Mouse (Mus musculus): ENCODE results near the gene Wfdc3. TPM values are rescaled to one million over a fixed set of nuclear protein-coding genes. Genes with fewer than 3 reads are reported as not detected.
A peak's percentile ranks its signal among the peaks of the same experiment; 100 is the strongest.

Gene Wfdc3
- polyA plus RNA-seq, 1 experiment from 2014 or later, result 1.1 TPM

- Histone ChIP-seq H3K9ac (replicated peaks) (no peak overlapping the region), H3K9me3 (no peaks in the 10 kb centered on the region), H3K4me2 (replicated peaks) (no peak overlapping the region), H3K27ac (replicated peaks) (no peak overlapping the region), H3K4me1 (peaks cover 25% of the 10 kb centered on the region), H3K36me3 (peaks cover under 1% of the 10 kb centered on the region), H3K27me3 (no peaks in the 10 kb centered on the region), H3K4me3 (no peak overlapping the region)
- ATAC-seq (replicated peaks), result no peak
- 81% methylated on average over 14 of the region's 14 CpGs for WGBS
Observed at GRCm38 (mm10) chr2:164773229-164773988, 27.7 kb upstream of the Wfdc3 start.

- H3K4me1 ChIP-seq, result peaks cover 25% of the 10 kb centered on the region
- H3K9ac ChIP-seq (replicated peaks), result 0 out of 2 replicates have a peak overlapping the region, but pooled peaks have one; percentile 53
- peak overlapping the region; percentile 73 for H3K4me3 ChIP-seq
- peak overlapping the region; percentile 96 for H3K4me2 ChIP-seq (replicated peaks)
- WGBS, result 79% methylated on average over 8 of the region's 8 CpGs
- no peaks in the 10 kb centered on the region for H3K27me3 ChIP-seq
- peaks cover 22% of the 10 kb centered on the region for H3K36me3 ChIP-seq
- H3K27ac ChIP-seq (replicated peaks), result no peak overlapping the region
- no peaks in the 10 kb centered on the region for H3K9me3 ChIP-seq
- no peak for ATAC-seq (replicated peaks)
Observed at GRCm38 (mm10) chr2:164771123-164771522, 25.4 kb upstream of the Wfdc3 start.

- 4% methylated on average over 15 of the region's 15 CpGs for WGBS
- no peak for ATAC-seq (replicated peaks)
- Histone ChIP-seq H3K4me1 (peaks cover 25% of the 10 kb centered on the region), H3K4me3 (peak overlapping the region; percentile 73), H3K4me2 (replicated peaks) (peak overlapping the region; percentile 96), H3K9me3 (no peaks in the 10 kb centered on the region), H3K27ac (replicated peaks) (no peak overlapping the region), H3K9ac (replicated peaks) (peak overlapping the region; percentile 53), H3K27me3 (no peaks in the 10 kb centered on the region), H3K36me3 (peaks cover 30% of the 10 kb centered on the region)
Observed at GRCm38 (mm10) chr2:164770279-164770678, 24.5 kb upstream of the Wfdc3 start.

- Histone ChIP-seq H3K4me2 (replicated peaks) (peak within 1 kb of the TSS; percentile 96), H3K4me3 (peak within 1 kb of the TSS; percentile 73), H3K27me3 (no peaks in the 10 kb centered on the region), H3K9me3 (no peaks in the 10 kb centered on the region), H3K27ac (replicated peaks) (peak within 1 kb of the TSS; percentile 24; the same call in 1 of the 2 replicates), H3K4me1 (peaks cover 25% of the 10 kb centered on the region), H3K9ac (replicated peaks) (peak within 1 kb of the TSS; percentile 53), H3K36me3 (peaks cover 38% of the 10 kb centered on the region)
- ATAC-seq (replicated peaks), result peak; percentile 100
- 3% methylated on average over 53 of the region's 53 CpGs for WGBS
Observed at GRCm38 (mm10) chr2:164769258-164770037, 23.7 kb upstream of the Wfdc3 start, which contains the start of gene Ube2c. Ube2c (plus strand) TSS chr2:164769898.

- Histone ChIP-seq H3K4me2 (replicated peaks) (no peak overlapping the region), H3K36me3 (peaks cover 45% of the 10 kb centered on the region), H3K9ac (replicated peaks) (no peak overlapping the region), H3K4me1 (peaks cover 25% of the 10 kb centered on the region), H3K27ac (replicated peaks) (no peak overlapping the region), H3K9me3 (no peaks in the 10 kb centered on the region), H3K4me3 (no peak overlapping the region), H3K27me3 (no peaks in the 10 kb centered on the region)
- WGBS, result 91% methylated on average over 15 of the region's 15 CpGs
- no peak for ATAC-seq (replicated peaks)
Observed at GRCm38 (mm10) chr2:164767812-164768540, 22.2 kb upstream of the Wfdc3 start.

- peaks cover 10% of the 10 kb centered on the region for H3K4me1 ChIP-seq
- H3K4me3 ChIP-seq, result no peak overlapping the region
- H3K36me3 ChIP-seq, result peaks cover 67% of the 10 kb centered on the region
- H3K9me3 ChIP-seq, result no peaks in the 10 kb centered on the region
- no peaks in the 10 kb centered on the region for H3K27me3 ChIP-seq
- H3K27ac ChIP-seq (replicated peaks), result no peak overlapping the region
- ATAC-seq (replicated peaks), result no peak
- H3K4me2 ChIP-seq (replicated peaks), result no peak overlapping the region
- no peak overlapping the region for H3K9ac ChIP-seq (replicated peaks)
- 82% methylated on average over 3 of the region's 3 CpGs for WGBS
Observed at GRCm38 (mm10) chr2:164765841-164766240, 20.1 kb upstream of the Wfdc3 start.

GRCm38 (mm10) chr2:164762593-164762992 is 16.9 kb upstream of the Wfdc3 start:
- Histone ChIP-seq H3K4me2 (replicated peaks) (no peak overlapping the region), H3K9ac (replicated peaks) (no peak overlapping the region), H3K4me1 (no peaks in the 10 kb centered on the region), H3K27me3 (no peaks in the 10 kb centered on the region), H3K27ac (replicated peaks) (no peak overlapping the region), H3K4me3 (no peak overlapping the region), H3K9me3 (no peaks in the 10 kb centered on the region), H3K36me3 (peaks cover 89% of the 10 kb centered on the region)
- no peak for ATAC-seq (replicated peaks)
- 89% methylated on average over 7 of the region's 7 CpGs for WGBS

GRCm38 (mm10) chr2:164761971-164762370 is 16.2 kb upstream of the Wfdc3 start:
- no peak overlapping the region for H3K27ac ChIP-seq (replicated peaks)
- no peaks in the 10 kb centered on the region for H3K9me3 ChIP-seq
- no peak for ATAC-seq (replicated peaks)
- H3K4me1 ChIP-seq, result no peaks in the 10 kb centered on the region
- H3K9ac ChIP-seq (replicated peaks), result no peak overlapping the region
- H3K27me3 ChIP-seq, result no peaks in the 10 kb centered on the region
- H3K36me3 ChIP-seq, result peaks cover 89% of the 10 kb centered on the region
- no peak overlapping the region for H3K4me3 ChIP-seq
- WGBS, result 95% methylated on average over 4 of the region's 4 CpGs
- no peak overlapping the region for H3K4me2 ChIP-seq (replicated peaks)

GRCm38 (mm10) chr2:164761502-164761901 is 15.8 kb upstream of the Wfdc3 start:
- Histone ChIP-seq H3K9me3 (no peaks in the 10 kb centered on the region), H3K27me3 (no peaks in the 10 kb centered on the region), H3K9ac (replicated peaks) (no peak overlapping the region), H3K27ac (replicated peaks) (no peak overlapping the region), H3K36me3 (peaks cover 89% of the 10 kb centered on the region), H3K4me1 (no peaks in the 10 kb centered on the region), H3K4me2 (replicated peaks) (no peak overlapping the region), H3K4me3 (no peak overlapping the region)
- no peak for ATAC-seq (replicated peaks)
- WGBS, result 92% methylated on average over 2 of the region's 2 CpGs

- WGBS, result 87% methylated on average over 4 of the region's 4 CpGs
- Histone ChIP-seq H3K4me2 (replicated peaks) (no peak overlapping the region), H3K9ac (replicated peaks) (no peak overlapping the region), H3K36me3 (peaks cover 89% of the 10 kb centered on the region), H3K9me3 (no peaks in the 10 kb centered on the region), H3K4me3 (no peak overlapping the region), H3K27ac (replicated peaks) (no peak overlapping the region), H3K27me3 (no peaks in the 10 kb centered on the region), H3K4me1 (no peaks in the 10 kb centered on the region)
- no peak for ATAC-seq (replicated peaks)
Observed at GRCm38 (mm10) chr2:164760059-164760833, 14.5 kb upstream of the Wfdc3 start.

- H3K36me3 ChIP-seq, result peaks cover 96% of the 10 kb centered on the region
- H3K9me3 ChIP-seq, result no peaks in the 10 kb centered on the region
- H3K4me3 ChIP-seq, result no peak overlapping the region
- H3K9ac ChIP-seq (replicated peaks), result no peak overlapping the region
- H3K27ac ChIP-seq (replicated peaks), result no peak overlapping the region
- ATAC-seq (replicated peaks), result no peak
- H3K4me2 ChIP-seq (replicated peaks), result no peak overlapping the region
- 81% methylated on average over 1 of the region's 1 CpGs for WGBS
- no peaks in the 10 kb centered on the region for H3K4me1 ChIP-seq
- H3K27me3 ChIP-seq, result no peaks in the 10 kb centered on the region
Observed at GRCm38 (mm10) chr2:164758692-164759091, 13.0 kb upstream of the Wfdc3 start.

All from forebrain, embryonic 15.5 days (tissue).